Comparison of ENCODE assay signal across 8 mouse cellular contexts in the genomic region with DNA sequence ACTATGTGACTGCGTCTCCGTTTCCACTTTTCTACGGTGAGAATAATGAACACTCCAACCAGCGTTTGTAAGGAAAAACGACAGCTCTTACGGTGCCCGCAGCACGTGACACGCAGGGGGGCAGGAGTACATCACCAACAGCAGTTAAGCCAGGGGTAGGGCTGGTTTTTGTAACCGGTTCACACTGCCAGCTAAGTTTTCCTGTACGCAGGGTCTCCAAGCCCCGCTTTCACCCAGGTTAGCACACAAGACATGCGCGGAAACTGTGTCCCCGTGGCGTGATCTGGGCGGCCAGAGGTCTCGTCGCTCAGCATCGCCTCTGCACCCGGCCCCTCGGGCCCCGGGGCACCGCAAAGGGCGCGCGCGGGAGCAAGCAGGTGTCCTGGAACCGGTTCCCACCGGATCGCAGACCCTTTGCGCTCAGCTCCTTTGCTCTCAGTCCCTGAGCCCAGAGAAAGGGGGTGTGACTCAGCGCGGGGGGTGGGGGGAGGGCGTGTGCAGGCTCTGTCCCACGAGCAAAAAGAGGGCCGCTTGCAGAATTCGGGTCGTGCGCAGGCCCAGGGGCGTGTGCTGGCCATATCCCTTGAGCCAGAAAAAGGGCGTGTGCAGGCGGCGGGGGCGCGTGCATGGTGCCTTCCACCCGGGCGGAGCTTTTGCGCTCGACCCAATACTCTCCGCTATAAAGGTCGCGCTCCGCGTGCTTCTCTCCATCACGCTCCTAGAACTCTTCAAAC. TPM values are rescaled to one million over a fixed set of nuclear protein-coding genes. Genes with fewer than 3 reads are reported as not detected.
DNase-seq lines count a peak whose midpoint lies in the region; ATAC-seq and TF ChIP-seq lines count a peak whose summit lies in the region.

A gene (plus strand): TSS at position 590 of the 734 bp plus-strand sequence.

- 0 out of 2 replicates have a peak, but pooled peaks have one; percentile 32 for ATAC-seq in embryonic facial prominence, embryonic 11.5 days (replicated peaks; ENCODE audit: insufficient number of reproducible peaks, low FRiP score, low TSS enrichment, low read depth)
- ATAC-seq in limb, embryonic 14.5 days (ENCODE audit: low FRiP score, low read depth): peak; percentile 63; the same call in 1 of the 2 replicates
- 0 out of 2 replicates have a peak, but pooled peaks have one; percentile 43 for ATAC-seq in midbrain, embryonic 15.5 days (replicated peaks)
- ATAC-seq in stomach, embryonic 15.5 days (ENCODE audit: insufficient read depth, low FRiP score, low read depth): peak; percentile 92

- peak within 1 kb of the TSS; percentile 82 for H3K4me2 ChIP-seq in embryonic facial prominence, embryonic 11.5 days (ENCODE audit: low read depth, low read length)
- H3K4me2 ChIP-seq in limb, embryonic 14.5 days (replicated peaks; ENCODE audit: low read depth, low read length, severe bottlenecking): peak within 1 kb of the TSS; percentile 87
- H3K4me2 ChIP-seq in midbrain, embryonic 15.5 days: peak within 1 kb of the TSS; percentile 98
- H3K4me2 ChIP-seq in stomach, embryonic 15.5 days: peak within 1 kb of the TSS; percentile 89

- H3K9ac ChIP-seq in embryonic facial prominence, embryonic 11.5 days (replicated peaks; ENCODE audit: low read length): peak within 1 kb of the TSS; percentile 37; the same call in 1 of the 2 replicates
- H3K9ac ChIP-seq in limb, embryonic 14.5 days (ENCODE audit: low read depth, low read length, severe bottlenecking): peak within 1 kb of the TSS; percentile 40
- peak within 1 kb of the TSS; percentile 43 for H3K9ac ChIP-seq in midbrain, embryonic 15.5 days
- peak within 1 kb of the TSS; percentile 52 for H3K9ac ChIP-seq in stomach, embryonic 15.5 days

- WGBS in embryonic facial prominence, embryonic 11.5 days: under 1% methylated on average over 56 of the region's 56 CpGs
- WGBS in limb, embryonic 14.5 days: 1% methylated on average over 45 of the region's 56 CpGs
- under 1% methylated on average over 52 of the region's 56 CpGs for WGBS in midbrain, embryonic 15.5 days
- 1% methylated on average over 56 of the region's 56 CpGs for WGBS in stomach, embryonic 15.5 days

- no peak within 1 kb of the TSS for H3K27ac ChIP-seq in embryonic facial prominence, embryonic 11.5 days (replicated peaks; ENCODE audit: low read depth, low read length)
- H3K27ac ChIP-seq in limb, embryonic 14.5 days (replicated peaks; ENCODE audit: low read depth, low read length): no peak within 1 kb of the TSS
- no peak within 1 kb of the TSS for H3K27ac ChIP-seq in midbrain, embryonic 15.5 days
- peak within 1 kb of the TSS; percentile 91 for H3K27ac ChIP-seq in stomach, embryonic 15.5 days

- peaks cover 35% of the 10 kb centered on the region for H3K27me3 ChIP-seq in embryonic facial prominence, embryonic 11.5 days (ENCODE audit: control insufficient read depth, insufficient read depth, low read length)
- peaks cover 66% of the 10 kb centered on the region for H3K27me3 ChIP-seq in limb, embryonic 14.5 days (ENCODE audit: control insufficient read depth, insufficient read depth, low read length)
- H3K27me3 ChIP-seq in midbrain, embryonic 15.5 days (replicated peaks): peaks cover 75% of the 10 kb centered on the region
- peaks cover 44% of the 10 kb centered on the region for H3K27me3 ChIP-seq in stomach, embryonic 15.5 days (replicated peaks)

- H3K9me3 ChIP-seq in embryonic facial prominence, embryonic 11.5 days (replicated peaks; ENCODE audit: control insufficient read depth, low read length): no peaks in the 10 kb centered on the region
- no peaks in the 10 kb centered on the region for H3K9me3 ChIP-seq in limb, embryonic 14.5 days (ENCODE audit: control insufficient read depth, low read length)
- no peaks in the 10 kb centered on the region for H3K9me3 ChIP-seq in midbrain, embryonic 15.5 days
- no peaks in the 10 kb centered on the region for H3K9me3 ChIP-seq in stomach, embryonic 15.5 days

- peak within 1 kb of the TSS; percentile 42 for H3K4me3 ChIP-seq in embryonic facial prominence, embryonic 11.5 days (ENCODE audit: low read depth, low read length)
- H3K4me3 ChIP-seq in limb, embryonic 14.5 days (replicated peaks; ENCODE audit: low read length): peak within 1 kb of the TSS; percentile 46
- H3K4me3 ChIP-seq in midbrain, embryonic 15.5 days: peak within 1 kb of the TSS; percentile 47
- peak within 1 kb of the TSS; percentile 48 for H3K4me3 ChIP-seq in stomach, embryonic 15.5 days (replicated peaks)

- no peaks in the 10 kb centered on the region for H3K36me3 ChIP-seq in embryonic facial prominence, embryonic 11.5 days (replicated peaks; ENCODE audit: control insufficient read depth, insufficient read depth, low read depth, low read length)
- H3K36me3 ChIP-seq in limb, embryonic 14.5 days (ENCODE audit: control insufficient read depth, insufficient read depth, low read length): no peaks in the 10 kb centered on the region
- H3K36me3 ChIP-seq in midbrain, embryonic 15.5 days (replicated peaks): no peaks in the 10 kb centered on the region
- no peaks in the 10 kb centered on the region for H3K36me3 ChIP-seq in stomach, embryonic 15.5 days

- no peak for TF ChIP-seq POLR2A in limb, embryonic 14.5 days (IDR thresholded peaks at IDR 0.05; ENCODE audit: borderline replicate concordance, extremely low read depth, insufficient read depth, insufficient read length)

- H3K4me1 ChIP-seq in embryonic facial prominence, embryonic 11.5 days (ENCODE audit: control insufficient read depth, insufficient read depth, low read length): peaks cover 6% of the 10 kb centered on the region
- H3K4me1 ChIP-seq in limb, embryonic 14.5 days (ENCODE audit: control insufficient read depth, insufficient read depth, low read length): peaks cover 19% of the 10 kb centered on the region
- peaks cover 20% of the 10 kb centered on the region for H3K4me1 ChIP-seq in midbrain, embryonic 15.5 days
- peaks cover 24% of the 10 kb centered on the region for H3K4me1 ChIP-seq in stomach, embryonic 15.5 days

- peak; percentile 84 for DNase-seq in 416B (ENCODE audit: low read depth)
- peak; percentile 84 for DNase-seq in adrenal gland, adult 8-10 months
- peak; percentile 60 for DNase-seq in embryonic facial prominence, embryonic 11.5 days (ENCODE audit: low spot score)
- peak; percentile 85 to 87 for DNase-seq in heart, adult 18-20 months
- DNase-seq in kidney, adult 18-20 months: peak; percentile 77
- DNase-seq in limb, embryonic 14.5 days (ENCODE audit: low spot score): no peak

RNA-seq across cellular contexts. Expression of the gene that starts here (rescaled TPM):
- total RNA-seq in adrenal gland, adult 8-10 months (2022): 100 to 1,000 TPM; 120 to 244 (median 215) TPM
- polyA plus RNA-seq in embryonic facial prominence, embryonic 11.5 days (2014; fragmentation: Nextera tagmentation; extraction: Ambion mirVana): 32.1 and 33.5 TPM in 2 replicates
- total RNA-seq in heart, adult 18-20 months (2021): 10 to 100 TPM; 24.4 to 89.7 TPM
- 32.8 and 51.6 TPM in 2 replicates for polyA plus RNA-seq in limb, embryonic 14.5 days (2012; rRNA removed)
- 39.6 and 48.1 TPM in 2 replicates for polyA plus RNA-seq in limb, embryonic 14.5 days (2014; fragmentation: Nextera tagmentation; extraction: Ambion mirVana)
- polyA plus RNA-seq in midbrain, embryonic 15.5 days (2015; fragmentation: Nextera tagmentation; extraction: Ambion mirVana): 13.9 and 16.5 TPM in 2 replicates
- polyA plus RNA-seq in stomach, embryonic 15.5 days (2015; fragmentation: Nextera tagmentation; extraction: Ambion mirVana): 478 and 643 TPM in 2 replicates

Comparison
In these comparisons a context has a peak if more than half of its experiments do, and no peak if none do; other contexts are left out.
1. ATAC-seq: peak in every context shown above with its lines; median percentile 92 in stomach, embryonic 15.5 days; 63 in limb, embryonic 14.5 days; 43 in midbrain, embryonic 15.5 days; 32 in embryonic facial prominence, embryonic 11.5 days.